Mouse (Mus musculus): ENCODE results near the gene Macrod2. TPM values are rescaled to one million over a fixed set of nuclear protein-coding genes. Genes with fewer than 3 reads are reported as not detected.
A peak's percentile ranks its signal among the peaks of the same experiment; 100 is the strongest.

Gene Macrod2
- polyA plus RNA-seq, 1 experiment from 2014 or later: 59.2 TPM

GRCm38 (mm10) chr2:141279130-141279698, 884.1 kb downstream of the Macrod2 start:
- H3K27ac ChIP-seq: no peak overlapping the region
- 71% methylated on average over 5 of the region's 5 CpGs for WGBS
- no peaks in the 10 kb centered on the region for H3K4me1 ChIP-seq
- no peak overlapping the region for H3K9ac ChIP-seq
- no peak for ATAC-seq (ENCODE audit: low FRiP score)
- no peaks in the 10 kb centered on the region for H3K9me3 ChIP-seq (replicated peaks)
- H3K27me3 ChIP-seq: no peaks in the 10 kb centered on the region
- no peak overlapping the region for H3K4me3 ChIP-seq
- no peaks in the 10 kb centered on the region for H3K36me3 ChIP-seq
- H3K4me2 ChIP-seq (replicated peaks): no peak overlapping the region

DNA sequence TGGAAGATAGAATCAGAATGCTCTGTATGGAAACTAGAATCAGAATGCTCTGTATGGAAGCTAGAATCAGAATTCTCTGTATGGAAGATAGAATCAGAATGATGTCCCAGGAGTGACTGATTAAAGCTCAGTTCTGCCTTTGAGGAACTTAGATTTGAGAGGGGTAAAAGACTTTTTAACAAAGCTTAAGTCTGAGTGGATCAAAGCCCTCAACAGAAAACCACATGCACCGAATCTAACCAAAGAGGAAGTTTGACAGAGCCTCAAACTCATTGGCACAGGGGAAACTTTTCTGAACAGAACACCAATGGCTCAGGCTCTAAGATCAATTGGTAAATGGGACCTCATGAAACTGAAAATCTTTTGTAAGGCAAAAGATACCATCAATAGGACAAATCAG, 885.7 kb downstream of the Macrod2 start:
- no peaks in the 10 kb centered on the region for H3K4me1 ChIP-seq
- H3K9ac ChIP-seq: no peak overlapping the region
- no peak overlapping the region for H3K4me3 ChIP-seq
- H3K27me3 ChIP-seq: no peaks in the 10 kb centered on the region
- no peaks in the 10 kb centered on the region for H3K36me3 ChIP-seq
- ATAC-seq (ENCODE audit: low FRiP score): no peak
- WGBS: 92% methylated on average over 1 of the region's 1 CpGs
- no peak overlapping the region for H3K27ac ChIP-seq
- H3K4me2 ChIP-seq (replicated peaks): no peak overlapping the region
- H3K9me3 ChIP-seq (replicated peaks): no peaks in the 10 kb centered on the region

GRCm38 (mm10) chr2:141286110-141286747, 891.1 kb downstream of the Macrod2 start:
- Histone ChIP-seq H3K9me3 (replicated peaks) (no peaks in the 10 kb centered on the region), H3K4me1 (no peaks in the 10 kb centered on the region), H3K36me3 (no peaks in the 10 kb centered on the region), H3K9ac (no peak overlapping the region), H3K27ac (no peak overlapping the region), H3K4me3 (no peak overlapping the region), H3K27me3 (no peaks in the 10 kb centered on the region), H3K4me2 (replicated peaks) (no peak overlapping the region)
- no peak for ATAC-seq (ENCODE audit: low FRiP score)
- WGBS: 83% methylated on average over 7 of the region's 7 CpGs

- H3K36me3 ChIP-seq: no peaks in the 10 kb centered on the region
- no peak overlapping the region for H3K4me2 ChIP-seq (replicated peaks)
- no peaks in the 10 kb centered on the region for H3K4me1 ChIP-seq
- 61% methylated on average over 7 of the region's 7 CpGs for WGBS
- no peaks in the 10 kb centered on the region for H3K9me3 ChIP-seq (replicated peaks)
- H3K27me3 ChIP-seq: no peaks in the 10 kb centered on the region
- no peak overlapping the region for H3K4me3 ChIP-seq
- no peak overlapping the region for H3K9ac ChIP-seq
- ATAC-seq (ENCODE audit: low FRiP score): no peak
- H3K27ac ChIP-seq: no peak overlapping the region
Measured at GRCm38 (mm10) chr2:141288494-141288893, 893.4 kb downstream of the Macrod2 start.

- Histone ChIP-seq H3K27ac (no peak overlapping the region), H3K9me3 (replicated peaks) (no peaks in the 10 kb centered on the region), H3K4me1 (no peaks in the 10 kb centered on the region), H3K4me2 (replicated peaks) (no peak overlapping the region), H3K36me3 (no peaks in the 10 kb centered on the region), H3K4me3 (no peak overlapping the region), H3K9ac (no peak overlapping the region), H3K27me3 (no peaks in the 10 kb centered on the region)
- WGBS: 61% methylated on average over 2 of the region's 2 CpGs
- no peak for ATAC-seq (ENCODE audit: low FRiP score)
Measured at GRCm38 (mm10) chr2:141289059-141289713, 894.1 kb downstream of the Macrod2 start.

DNA sequence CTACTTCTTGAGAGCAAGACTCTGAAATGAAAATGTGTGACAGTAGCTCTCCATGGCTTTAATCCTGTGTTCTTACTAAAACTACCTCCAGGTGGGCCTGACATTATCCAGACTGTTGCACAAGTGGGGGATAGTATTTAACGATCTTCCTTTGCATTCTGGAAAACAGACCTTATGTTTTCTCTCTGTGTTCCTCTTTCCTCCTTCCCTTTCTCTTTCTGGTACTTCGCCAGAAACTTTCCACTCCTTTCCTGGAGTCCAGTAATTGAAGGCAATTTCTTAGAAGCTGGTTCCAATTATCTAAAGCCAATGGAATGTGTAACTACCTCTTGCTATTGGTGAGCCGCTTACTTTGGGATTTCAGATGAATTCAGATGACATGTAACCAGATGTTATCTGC, 897.7 kb downstream of the Macrod2 start:
- no peaks in the 10 kb centered on the region for H3K36me3 ChIP-seq
- no peak overlapping the region for H3K9ac ChIP-seq
- no peak overlapping the region for H3K4me2 ChIP-seq (replicated peaks)
- no peak overlapping the region for H3K4me3 ChIP-seq
- no peak overlapping the region for H3K27ac ChIP-seq
- H3K4me1 ChIP-seq: no peaks in the 10 kb centered on the region
- WGBS: 62% methylated on average over 3 of the region's 3 CpGs
- H3K27me3 ChIP-seq: no peaks in the 10 kb centered on the region
- ATAC-seq (ENCODE audit: low FRiP score): no peak
- H3K9me3 ChIP-seq (replicated peaks): no peaks in the 10 kb centered on the region

- WGBS: 74% methylated on average over 6 of the region's 6 CpGs
- no peak for ATAC-seq (ENCODE audit: low FRiP score)
- H3K27ac ChIP-seq: no peak overlapping the region
Measured at GRCm38 (mm10) chr2:141299168-141299567, 904.1 kb downstream of the Macrod2 start.

GRCm38 (mm10) chr2:141301030-141301429, 905.9 kb downstream of the Macrod2 start:
- Histone ChIP-seq H3K9me3 (replicated peaks) (no peaks in the 10 kb centered on the region), H3K4me3 (no peak overlapping the region), H3K9ac (no peak overlapping the region), H3K36me3 (no peaks in the 10 kb centered on the region), H3K27ac (no peak overlapping the region), H3K4me1 (no peaks in the 10 kb centered on the region), H3K4me2 (replicated peaks) (no peak overlapping the region), H3K27me3 (no peaks in the 10 kb centered on the region)
- ATAC-seq (ENCODE audit: low FRiP score): no peak
- 97% methylated on average over 2 of the region's 2 CpGs for WGBS

More at GRCm38 (mm10) chr2:141299168-141299567, 904.1 kb downstream of the Macrod2 start:
- Histone ChIP-seq H3K9me3 (replicated peaks) (no peaks in the 10 kb centered on the region), H3K9ac (no peak overlapping the region), H3K4me2 (replicated peaks) (no peak overlapping the region), H3K4me3 (no peak overlapping the region), H3K27me3 (no peaks in the 10 kb centered on the region), H3K4me1 (no peaks in the 10 kb centered on the region), H3K36me3 (no peaks in the 10 kb centered on the region)

DNA sequence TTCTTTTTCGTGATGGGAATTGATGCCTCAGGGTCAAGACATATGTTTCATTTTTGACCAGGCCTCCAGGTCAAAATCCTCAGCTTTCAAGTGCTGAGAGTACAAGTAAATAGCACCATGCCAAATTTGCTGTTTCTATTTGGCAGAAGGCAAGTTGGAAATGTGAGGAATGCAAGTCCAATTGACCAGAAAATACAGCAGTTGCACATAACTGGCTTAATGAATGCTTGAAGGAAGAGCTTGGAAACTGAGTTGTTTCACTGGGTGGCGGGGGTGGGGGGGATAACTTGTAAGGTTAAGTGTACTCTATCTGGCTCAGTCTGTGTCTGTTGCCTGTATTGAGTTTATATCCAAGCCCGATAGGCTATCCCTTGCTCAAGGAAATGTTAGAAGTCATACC, 913.3 kb downstream of the Macrod2 start:
- Histone ChIP-seq H3K27me3 (no peaks in the 10 kb centered on the region), H3K4me2 (replicated peaks) (no peak overlapping the region), H3K9me3 (replicated peaks) (no peaks in the 10 kb centered on the region), H3K4me1 (peaks cover 7% of the 10 kb centered on the region), H3K9ac (no peak overlapping the region), H3K36me3 (no peaks in the 10 kb centered on the region), H3K4me3 (no peak overlapping the region), H3K27ac (no peak overlapping the region)
- 81% methylated on average over 3 of the region's 3 CpGs for WGBS
- ATAC-seq (ENCODE audit: low FRiP score): no peak

DNA sequence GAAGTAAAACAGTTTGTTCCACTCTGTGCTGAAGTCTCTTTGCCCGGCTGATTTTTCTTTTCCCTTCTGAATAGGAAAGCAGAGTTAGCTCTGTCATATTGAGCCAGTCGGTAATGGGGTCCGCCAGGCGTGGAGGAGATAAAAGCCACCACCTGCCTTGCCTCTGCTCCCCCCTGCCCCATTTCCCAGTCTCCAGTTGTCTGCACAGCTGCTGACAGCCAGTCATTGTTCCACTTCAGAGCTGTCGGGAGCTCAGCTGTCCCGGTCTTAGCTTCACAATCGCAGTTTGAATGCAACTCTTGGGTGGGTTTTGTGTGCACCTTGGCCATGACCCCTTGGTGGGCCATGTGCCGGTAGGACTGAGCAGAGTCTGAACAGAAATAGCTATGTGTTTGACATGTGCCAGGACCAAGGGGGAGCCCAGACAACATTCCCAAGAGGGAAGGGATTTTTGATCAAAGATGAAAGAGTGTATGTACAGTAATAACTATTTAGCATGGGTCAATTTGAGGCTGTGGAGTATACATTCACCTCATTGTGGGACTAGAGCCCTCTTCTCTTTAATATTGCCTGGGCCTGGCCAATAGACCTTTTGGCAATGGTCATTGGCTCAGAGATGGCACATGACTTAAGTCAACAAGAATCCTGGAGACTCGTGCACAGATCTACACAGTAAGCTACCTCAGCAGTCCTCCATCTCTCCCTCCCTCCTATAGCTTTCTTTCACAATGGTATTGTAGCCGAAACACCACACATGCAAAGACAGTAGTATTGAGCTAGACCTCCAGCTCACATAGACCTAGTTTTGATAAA, 917.2 kb downstream of the Macrod2 start:
- H3K4me1 ChIP-seq: peaks cover 7% of the 10 kb centered on the region
- peak; percentile 94 for ATAC-seq (ENCODE audit: low FRiP score)
- H3K9ac ChIP-seq: no peak overlapping the region
- H3K27me3 ChIP-seq: no peaks in the 10 kb centered on the region
- 21% methylated on average over 10 of the region's 10 CpGs for WGBS
- H3K36me3 ChIP-seq: no peaks in the 10 kb centered on the region
- H3K4me3 ChIP-seq: no peak overlapping the region
- H3K27ac ChIP-seq: peak overlapping the region; percentile 45; the same call in 1 of the 2 replicates
- no peak overlapping the region; the same call in 1 of the 2 replicates for H3K4me2 ChIP-seq (replicated peaks)
- H3K9me3 ChIP-seq (replicated peaks): no peaks in the 10 kb centered on the region

DNA sequence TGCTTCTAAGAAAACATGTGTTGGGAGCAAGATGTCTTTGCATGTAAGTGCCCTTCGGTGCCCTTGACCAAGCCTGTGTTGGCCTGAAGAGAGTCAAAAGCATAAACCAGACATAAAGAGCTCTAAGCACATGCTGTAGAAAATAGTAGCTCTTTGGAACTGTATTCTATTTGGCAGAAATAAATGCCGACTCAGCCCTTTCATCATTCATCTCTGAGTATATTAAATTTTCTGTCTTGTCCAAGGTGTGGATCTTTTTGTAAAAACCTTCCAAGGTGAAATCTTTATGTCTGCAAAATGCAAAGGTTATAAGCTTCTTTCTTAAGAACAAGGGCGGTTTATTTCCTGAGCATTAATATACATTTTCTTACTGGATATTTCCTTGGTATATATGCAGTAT, 920.2 kb downstream of the Macrod2 start:
- H3K9ac ChIP-seq: no peak overlapping the region
- 96% methylated on average over 3 of the region's 3 CpGs for WGBS
- H3K36me3 ChIP-seq: no peaks in the 10 kb centered on the region
- no peaks in the 10 kb centered on the region for H3K9me3 ChIP-seq (replicated peaks)
- no peak for ATAC-seq (ENCODE audit: low FRiP score)
- H3K4me2 ChIP-seq (replicated peaks): no peak overlapping the region
- H3K27me3 ChIP-seq: no peaks in the 10 kb centered on the region
- H3K27ac ChIP-seq: no peak overlapping the region
- H3K4me3 ChIP-seq: no peak overlapping the region
- peaks cover 7% of the 10 kb centered on the region for H3K4me1 ChIP-seq

GRCm38 (mm10) chr2:141323956-141324460, 928.9 kb downstream of the Macrod2 start:
- Histone ChIP-seq H3K9me3 (replicated peaks) (no peaks in the 10 kb centered on the region), H3K4me2 (replicated peaks) (no peak overlapping the region), H3K9ac (no peak overlapping the region), H3K4me3 (no peak overlapping the region), H3K36me3 (no peaks in the 10 kb centered on the region), H3K27ac (no peak overlapping the region), H3K4me1 (no peaks in the 10 kb centered on the region), H3K27me3 (no peaks in the 10 kb centered on the region)
- 73% methylated on average over 7 of the region's 7 CpGs for WGBS
- ATAC-seq (ENCODE audit: low FRiP score): no peak
